ENCODE assay signal across 18 mouse cellular contexts in the genomic region with DNA sequence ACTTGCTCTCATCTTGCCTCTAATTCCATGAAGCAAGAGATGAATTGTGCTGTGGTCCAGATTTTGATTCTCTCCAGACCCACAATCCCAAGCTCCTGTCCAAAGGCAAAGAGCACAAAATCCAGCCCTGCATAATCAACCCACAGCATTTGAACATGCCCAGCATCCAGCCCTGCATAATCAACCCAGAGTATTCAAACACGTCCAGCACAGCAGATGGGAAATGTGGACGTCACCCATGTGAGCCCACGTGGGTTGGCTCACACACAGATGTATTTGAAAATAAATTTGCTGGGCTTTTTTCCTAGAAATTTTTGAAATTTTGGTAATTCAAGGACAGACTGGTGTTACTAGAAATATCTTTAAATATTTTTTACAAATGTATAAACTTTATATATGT. TPM values are rescaled to one million over a fixed set of nuclear protein-coding genes. Genes with fewer than 3 reads are reported as not detected.
DNase-seq lines count a peak whose midpoint lies in the region; ATAC-seq and TF ChIP-seq lines count a peak whose summit lies in the region.
"Had no signal": no experiment of that assay in that cellular context is flagged by ENCODE, and none has a peak within 500 bp of the region (broad histone marks: within the 10 kb centered on the region; RNA-seq: fewer than 3 reads in every experiment).

No protein-coding gene starts in this region.

- H3K9ac ChIP-seq in hindbrain, embryonic 14.5 days: no peak overlapping the region
- H3K9ac ChIP-seq in hindbrain, embryonic 12.5 days: no peak overlapping the region
- H3K9ac ChIP-seq: liver, embryonic 15.5 days; midbrain, embryonic 13.5 days had no signal

- H3K4me1 ChIP-seq in hindbrain, embryonic 14.5 days (replicated peaks; ENCODE audit: control insufficient read depth, insufficient read depth, low read length): no peaks in the 10 kb centered on the region
- no peaks in the 10 kb centered on the region for H3K4me1 ChIP-seq in hindbrain, embryonic 12.5 days
- H3K4me1 ChIP-seq: liver, embryonic 15.5 days; midbrain, embryonic 13.5 days had no signal

- no peak overlapping the region for H3K4me3 ChIP-seq in hindbrain, embryonic 14.5 days (replicated peaks; ENCODE audit: low read length)
- no peak overlapping the region for H3K4me3 ChIP-seq in hindbrain, embryonic 12.5 days
- H3K4me3 ChIP-seq in gastrocnemius, adult 2 months: no peak overlapping the region
- H3K4me3 ChIP-seq: erythroblast, embryonic 14.5 days; liver, embryonic 15.5 days; midbrain, embryonic 13.5 days had no signal

- H3K27me3 ChIP-seq in hindbrain, embryonic 14.5 days (ENCODE audit: control insufficient read depth, insufficient read depth, low read length): no peaks in the 10 kb centered on the region
- no peaks in the 10 kb centered on the region for H3K27me3 ChIP-seq in hindbrain, embryonic 12.5 days
- H3K27me3 ChIP-seq: liver, embryonic 15.5 days; midbrain, embryonic 13.5 days had no signal

- peak; percentile 26 for DNase-seq in hindbrain, embryonic 14.5 days (ENCODE audit: low spot score)
- peak; percentile 39 for DNase-seq in brain, embryonic 18.5 days (ENCODE audit: low read depth, low spot score)
- DNase-seq in layer of hippocampus, adult 8-10 months (ENCODE audit: low spot score in 2 of 2): peak; percentile 47 to 68
- peak; percentile 2 for DNase-seq in retina, postnatal 7 days (ENCODE audit: low read depth, low spot score)
- no peak for DNase-seq in gastrocnemius, postnatal 14 days
- no peak for DNase-seq in gastrocnemius, adult 2 months
- DNase-seq: kidney, adult 18-20 months; thymus, postnatal 4 days had no signal

- H3K27ac ChIP-seq in hindbrain, embryonic 14.5 days: no peak overlapping the region
- H3K27ac ChIP-seq in hindbrain, embryonic 12.5 days: no peak overlapping the region
- H3K27ac ChIP-seq in gastrocnemius, adult 2 months: no peak overlapping the region
- H3K27ac ChIP-seq: liver, embryonic 15.5 days; midbrain, embryonic 13.5 days had no signal

- WGBS in hindbrain, embryonic 14.5 days: 44% methylated on average over 3 of the region's 3 CpGs
- 55% methylated on average over 3 of the region's 3 CpGs for WGBS in hindbrain, embryonic 12.5 days

- no peak for ATAC-seq in hindbrain, embryonic 14.5 days (ENCODE audit: low FRiP score)
- ATAC-seq in hindbrain, embryonic 12.5 days (ENCODE audit: low FRiP score): no peak
- no peak for ATAC-seq in megakaryocyte, adult 5-6 weeks (ENCODE audit: poor library complexity, severe bottlenecking)
- ATAC-seq: midbrain, embryonic 13.5 days had no signal

- intact Hi-C loops in gastrocnemius, postnatal 14 days (cut with DNase I; ENCODE audit: low total_unique reads): no loop called here
- intact Hi-C loops in gastrocnemius, adult 2 months (cut with DNase I): no loop called here

- no peaks in the 10 kb centered on the region for H3K9me3 ChIP-seq in hindbrain, embryonic 14.5 days (ENCODE audit: control insufficient read depth, low read length)
- no peaks in the 10 kb centered on the region for H3K9me3 ChIP-seq in hindbrain, embryonic 12.5 days (replicated peaks)
- H3K9me3 ChIP-seq: liver, embryonic 15.5 days; midbrain, embryonic 13.5 days had no signal

- no peaks in the 10 kb centered on the region for H3K36me3 ChIP-seq in hindbrain, embryonic 14.5 days (replicated peaks; ENCODE audit: control insufficient read depth, insufficient read depth)
- H3K36me3 ChIP-seq in hindbrain, embryonic 12.5 days: no peaks in the 10 kb centered on the region
- H3K36me3 ChIP-seq: liver, embryonic 15.5 days; midbrain, embryonic 13.5 days had no signal

- TF ChIP-seq CTCF in gastrocnemius, adult 2 months (IDR thresholded peaks at IDR 0.05): no peak

- no peak overlapping the region for H3K4me2 ChIP-seq in hindbrain, embryonic 14.5 days (replicated peaks)
- no peak overlapping the region for H3K4me2 ChIP-seq in hindbrain, embryonic 12.5 days (replicated peaks)
- H3K4me2 ChIP-seq: liver, embryonic 15.5 days; midbrain, embryonic 13.5 days had no signal

RNA-seq across cellular contexts. Expression of a gene that starts 5.6 kb away (rescaled TPM):
- polyA plus RNA-seq in hindbrain, embryonic 14.5 days (2014; fragmentation: Nextera tagmentation; extraction: Ambion mirVana): 0.09 and 0.12 TPM in 2 replicates
- 0.10 and 0.12 TPM in 2 replicates for polyA plus RNA-seq in hindbrain, embryonic 12.5 days (2016; fragmentation: Nextera tagmentation; extraction: Ambion mirVana)
- total RNA-seq in layer of hippocampus, adult 8-10 months (2022): under 1 TPM in 3 of 4 experiments, not detected in 1; 0.19 to 0.76 (median 0.43) TPM
- total RNA-seq in gastrocnemius, postnatal 14 days (2021): not detected
- not detected in 2 replicates for total RNA-seq in megakaryocyte, adult 5-6 weeks (2015)
- total RNA-seq in megakaryocyte, adult 5-6 weeks (2017): not detected in 2 replicates
- not detected for total RNA-seq in gastrocnemius, adult 2 months (2021)
- total RNA-seq: CH12.LX; heart, postnatal 25 days; neutrophil, adult 5-6 weeks had no signal
- polyA plus RNA-seq: erythroblast, embryonic 14.5 days; gonadal fat pad, adult 2 months; liver, embryonic 15.5 days had no signal

RNA-seq across cellular contexts. Expression of a gene that starts 9.6 kb away (rescaled TPM):
- not detected in 2 replicates for polyA plus RNA-seq in hindbrain, embryonic 14.5 days (2014; fragmentation: Nextera tagmentation; extraction: Ambion mirVana)
- not detected in 2 replicates for polyA plus RNA-seq in hindbrain, embryonic 12.5 days (2016; fragmentation: Nextera tagmentation; extraction: Ambion mirVana)
- under 1 TPM in 2 of 4 experiments, not detected in 2; 0.09 to 0.16 TPM for total RNA-seq in layer of hippocampus, adult 8-10 months (2022)
- not detected for total RNA-seq in gastrocnemius, postnatal 14 days (2021)
- not detected in 2 replicates for total RNA-seq in megakaryocyte, adult 5-6 weeks (2015)
- not detected in 2 replicates for total RNA-seq in megakaryocyte, adult 5-6 weeks (2017)
- total RNA-seq in gastrocnemius, adult 2 months (2021): not detected
- total RNA-seq: CH12.LX; heart, postnatal 25 days had no signal
- polyA plus RNA-seq: cortical plate, adult 2 months; erythroblast, embryonic 14.5 days; gonadal fat pad, adult 2 months; liver, embryonic 15.5 days; midbrain, embryonic 13.5 days had no signal

RNA-seq across cellular contexts. Expression of a gene that starts 19.2 kb away (rescaled TPM):
- not detected in 2 replicates for polyA plus RNA-seq in hindbrain, embryonic 14.5 days (2014; fragmentation: Nextera tagmentation; extraction: Ambion mirVana)
- not detected in 2 replicates for polyA plus RNA-seq in hindbrain, embryonic 12.5 days (2016; fragmentation: Nextera tagmentation; extraction: Ambion mirVana)
- total RNA-seq in layer of hippocampus, adult 8-10 months (2022): 1 to 10 TPM in 2 of 4 experiments, under 1 TPM in 2; 0.59 to 1.8 (median 1.2) TPM
- total RNA-seq in gastrocnemius, postnatal 14 days (2021): not detected
- not detected in 2 replicates for total RNA-seq in megakaryocyte, adult 5-6 weeks (2015)
- not detected in 2 replicates for total RNA-seq in megakaryocyte, adult 5-6 weeks (2017)
- not detected for total RNA-seq in gastrocnemius, adult 2 months (2021)
- total RNA-seq: CH12.LX; heart, postnatal 25 days; neutrophil, adult 5-6 weeks had no signal
- polyA plus RNA-seq: erythroblast, embryonic 14.5 days; gonadal fat pad, adult 2 months; liver, embryonic 15.5 days; midbrain, embryonic 13.5 days had no signal

RNA-seq across cellular contexts. Expression of a gene that starts 34.4 kb away (rescaled TPM):
- not detected in 2 replicates for polyA plus RNA-seq in hindbrain, embryonic 14.5 days (2014; fragmentation: Nextera tagmentation; extraction: Ambion mirVana)
- polyA plus RNA-seq in hindbrain, embryonic 12.5 days (2016; fragmentation: Nextera tagmentation; extraction: Ambion mirVana): not detected in 2 replicates
- under 1 TPM in 1 of 4 experiments, not detected in 3; 0.43 TPM for total RNA-seq in layer of hippocampus, adult 8-10 months (2022)
- total RNA-seq in gastrocnemius, postnatal 14 days (2021): not detected
- not detected in 2 replicates for total RNA-seq in megakaryocyte, adult 5-6 weeks (2015)
- total RNA-seq in megakaryocyte, adult 5-6 weeks (2017): not detected in 2 replicates
- not detected for total RNA-seq in gastrocnemius, adult 2 months (2021)
- total RNA-seq: CH12.LX; heart, postnatal 25 days; neutrophil, adult 5-6 weeks had no signal
- polyA plus RNA-seq: cortical plate, adult 2 months; erythroblast, embryonic 14.5 days; gonadal fat pad, adult 2 months; liver, embryonic 15.5 days; midbrain, embryonic 13.5 days had no signal

RNA-seq across cellular contexts. Expression of a gene that starts 39.6 kb away (rescaled TPM):
- polyA plus RNA-seq in hindbrain, embryonic 14.5 days (2014; fragmentation: Nextera tagmentation; extraction: Ambion mirVana): not detected in 2 replicates
- not detected in 2 replicates for polyA plus RNA-seq in hindbrain, embryonic 12.5 days (2016; fragmentation: Nextera tagmentation; extraction: Ambion mirVana)
- total RNA-seq in layer of hippocampus, adult 8-10 months (2022): not detected
- not detected for total RNA-seq in gastrocnemius, postnatal 14 days (2021)
- not detected in 2 replicates for total RNA-seq in megakaryocyte, adult 5-6 weeks (2015)
- not detected in 2 replicates for total RNA-seq in megakaryocyte, adult 5-6 weeks (2017)
- total RNA-seq in gastrocnemius, adult 2 months (2021): not detected
- total RNA-seq: CH12.LX; heart, postnatal 25 days; neutrophil, adult 5-6 weeks had no signal
- polyA plus RNA-seq: cortical plate, adult 2 months; erythroblast, embryonic 14.5 days; gonadal fat pad, adult 2 months; liver, embryonic 15.5 days; midbrain, embryonic 13.5 days had no signal

Comparison
In these comparisons a context has a peak if more than half of its experiments do, and no peak if none do; other contexts are left out.
1. DNase-seq: peak in hindbrain, embryonic 14.5 days (single experiment), brain, embryonic 18.5 days (single experiment), layer of hippocampus, adult 8-10 months (2 of 2) and retina, postnatal 7 days (single experiment); none in gastrocnemius, postnatal 14 days (single experiment) and gastrocnemius, adult 2 months (single experiment).